Mouse (Mus musculus) forebrain, embryonic 11.5 days (tissue): ENCODE measurements at regions not wholly inside any gene's neighbourhood (a gene's known extent, or its start where the extent isn't known, plus 50 kb on each side); places are given as distances from the start of the nearest gene placed in this dataset.

Experiments used
- ATAC-seq: fragments of 200-750 bp; cut with Nextera tagmentation; replicated peaks from 2 replicates; pipeline ENCODE4 v1.8.0; 2017; ENCODE audit warnings: moderate TSS enrichment; ENCODE audit not compliant: low FRiP score
- DNase-seq: peaks from one replicate; pipeline ENCODE4 v3.0.0-alpha.2; 2017; ENCODE audit warnings: low spot score
- H3K27ac ChIP-seq: fragments of 300-500 bp; sonication (generic); 2 replicates; pipeline ENCODE4 v1.5.1; 2014; ENCODE audit warnings: low read depth, low read length
- H3K27me3 ChIP-seq: fragments of 300-500 bp; sonication (generic); 2 replicates; pipeline ENCODE4 v1.6.1; 2014; ENCODE audit warnings: mild to moderate bottlenecking, low read length, mixed read lengths; ENCODE audit not compliant: control insufficient read depth, insufficient read depth
- H3K36me3 ChIP-seq: fragments of 300-500 bp; sonication (generic); 2 replicates; pipeline ENCODE4 v1.6.1; 2014; ENCODE audit warnings: mild to moderate bottlenecking, low read length, moderate library complexity, mixed read lengths; ENCODE audit not compliant: control insufficient read depth, insufficient read depth
- H3K4me1 ChIP-seq: fragments of 300-500 bp; sonication (generic); replicated peaks from 2 replicates; pipeline ENCODE4 v1.6.1; 2014; ENCODE audit warnings: low read length, mixed read lengths; ENCODE audit not compliant: control insufficient read depth, insufficient read depth
- H3K4me2 ChIP-seq: fragments of 300-500 bp; sonication (generic); 2 replicates; pipeline ENCODE4 v1.6.1; 2014; ENCODE audit warnings: low read depth, mild to moderate bottlenecking, low read length, moderate library complexity, mixed read lengths; ENCODE audit not compliant: severe bottlenecking
- H3K4me3 ChIP-seq: fragments of 300-500 bp; sonication (generic); 2 replicates; pipeline ENCODE4 v1.5.1; 2014; ENCODE audit warnings: low read depth, low read length
- H3K9ac ChIP-seq: fragments of 300-500 bp; sonication (generic); 2 replicates; pipeline ENCODE4 v1.6.1; 2014; ENCODE audit warnings: low read length
- H3K9me3 ChIP-seq: fragments of 300-500 bp; sonication (generic); 2 replicates; pipeline ENCODE4 v1.6.1; 2016; ENCODE audit warnings: low read length, mixed read lengths; ENCODE audit not compliant: control insufficient read depth
- WGBS: fragments of 180-500 bp; shearing (Covaris S2); extraction: QIAGEN DNeasy Blood & Tissue Kit; methylation state at CpG from one replicate; pipeline ENCODE4 v1.1.7; 2014; 5-methylcytosine and 5-hydroxymethylcytosine counted together

GRCm38 (mm10) chr12:47211417-47212104 is 392.8 kb upstream of the Nova1 start:
- ATAC-seq (no peak), DNase-seq (no peak)
- no peaks in the 10 kb centered on the region for H3K27me3 ChIP-seq
- no peaks in the 10 kb centered on the region for H3K4me1 ChIP-seq
- H3K36me3 ChIP-seq = no peaks in the 10 kb centered on the region
- WGBS = 93% methylated on average over 4 of the region's 4 CpGs
- H3K27ac ChIP-seq = no peak overlapping the region
- H3K4me3 ChIP-seq = no peak overlapping the region
- H3K4me2 ChIP-seq = no peak overlapping the region
- H3K9ac ChIP-seq = no peak overlapping the region
- no peaks in the 10 kb centered on the region for H3K9me3 ChIP-seq

DNA sequence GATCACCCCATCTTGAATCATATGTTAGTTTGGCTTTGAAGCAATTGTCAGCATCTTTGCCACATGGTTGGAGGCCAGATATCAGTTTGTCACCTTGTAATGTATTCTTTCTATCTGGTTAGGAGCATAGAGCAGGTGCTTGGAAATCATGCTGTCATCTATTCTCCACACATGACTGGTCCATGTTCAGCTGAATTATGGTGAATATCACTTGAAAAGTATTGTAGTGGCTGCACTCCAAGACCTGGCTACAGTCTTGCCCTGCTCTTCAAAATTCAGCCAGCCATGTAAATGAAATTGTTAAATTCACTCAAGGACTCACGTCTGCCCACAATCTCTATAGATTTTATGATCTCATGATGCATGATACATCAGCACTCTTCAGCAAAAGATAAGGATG is 384.2 kb upstream of the Nova1 start:
- H3K4me3 ChIP-seq = no peak overlapping the region
- no peak for DNase-seq
- no peaks in the 10 kb centered on the region for H3K27me3 ChIP-seq
- no peak overlapping the region for H3K27ac ChIP-seq
- H3K9ac ChIP-seq = no peak overlapping the region
- H3K4me1 ChIP-seq = no peaks in the 10 kb centered on the region
- 83% methylated on average over 1 of the region's 1 CpGs for WGBS
- H3K4me2 ChIP-seq = no peak overlapping the region
- no peaks in the 10 kb centered on the region for H3K9me3 ChIP-seq
- H3K36me3 ChIP-seq = no peaks in the 10 kb centered on the region
- ATAC-seq = no peak

DNA sequence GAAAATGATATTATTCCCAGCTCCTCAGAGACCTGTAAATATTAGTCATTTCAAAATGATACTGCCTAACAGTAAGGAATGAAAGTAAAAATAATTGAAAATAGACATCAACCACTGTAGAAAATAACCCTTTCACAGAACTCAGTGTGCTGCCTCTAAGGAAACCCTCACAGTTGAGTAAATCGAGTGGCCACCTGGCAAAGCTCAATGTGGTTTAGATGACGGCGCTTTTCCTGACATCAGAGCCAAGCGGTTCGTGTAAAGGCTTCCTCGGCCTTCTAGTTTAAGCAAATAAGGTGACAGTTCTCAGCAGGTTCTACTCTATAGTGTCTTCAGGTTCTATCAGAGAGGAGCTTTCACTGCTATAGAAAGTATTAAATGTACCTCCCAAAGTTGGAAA is 379.9 kb upstream of the Nova1 start:
- no peak overlapping the region for H3K27ac ChIP-seq
- 82% methylated on average over 6 of the region's 6 CpGs for WGBS
- no peaks in the 10 kb centered on the region for H3K4me1 ChIP-seq
- no peak overlapping the region for H3K4me3 ChIP-seq
- ATAC-seq (no peak), DNase-seq (no peak)
- no peaks in the 10 kb centered on the region for H3K36me3 ChIP-seq
- no peaks in the 10 kb centered on the region for H3K27me3 ChIP-seq
- no peak overlapping the region for H3K9ac ChIP-seq
- H3K9me3 ChIP-seq = no peaks in the 10 kb centered on the region
- no peak overlapping the region for H3K4me2 ChIP-seq

DNA sequence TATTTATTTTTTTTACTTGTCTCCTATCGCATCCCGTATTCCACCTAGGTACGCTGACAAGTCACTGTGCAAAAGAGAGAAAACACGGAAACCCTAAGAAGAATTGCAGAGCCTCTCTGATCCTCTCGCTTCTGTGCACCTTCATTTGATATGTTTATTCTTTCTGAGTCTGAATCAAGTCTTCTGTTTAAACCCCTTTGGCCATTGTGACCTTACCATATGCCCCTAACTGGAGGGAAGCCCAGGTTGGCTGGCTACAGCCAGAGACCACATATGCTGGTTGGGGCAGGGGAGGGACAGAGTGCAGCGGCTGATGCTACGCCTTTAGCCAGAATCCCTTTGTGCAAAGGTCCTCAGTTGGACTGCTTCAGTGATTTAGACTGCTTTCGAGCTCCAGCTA is 346.0 kb upstream of the Nova1 start:
- Histone ChIP-seq H3K9me3 (no peaks in the 10 kb centered on the region), H3K27me3 (no peaks in the 10 kb centered on the region), H3K36me3 (no peaks in the 10 kb centered on the region), H3K9ac (no peak overlapping the region), H3K4me3 (no peak overlapping the region; the same call in 1 of the 2 replicates), H3K4me1 (peaks cover 6% of the 10 kb centered on the region; the same call in 1 of the 2 replicates), H3K4me2 (peak overlapping the region; percentile 41), H3K27ac (peak overlapping the region; percentile 52; the same call in 1 of the 2 replicates)
- WGBS = 46% methylated on average over 8 of the region's 8 CpGs
- DNase-seq = no peak
- peak; percentile 45 for ATAC-seq

DNA sequence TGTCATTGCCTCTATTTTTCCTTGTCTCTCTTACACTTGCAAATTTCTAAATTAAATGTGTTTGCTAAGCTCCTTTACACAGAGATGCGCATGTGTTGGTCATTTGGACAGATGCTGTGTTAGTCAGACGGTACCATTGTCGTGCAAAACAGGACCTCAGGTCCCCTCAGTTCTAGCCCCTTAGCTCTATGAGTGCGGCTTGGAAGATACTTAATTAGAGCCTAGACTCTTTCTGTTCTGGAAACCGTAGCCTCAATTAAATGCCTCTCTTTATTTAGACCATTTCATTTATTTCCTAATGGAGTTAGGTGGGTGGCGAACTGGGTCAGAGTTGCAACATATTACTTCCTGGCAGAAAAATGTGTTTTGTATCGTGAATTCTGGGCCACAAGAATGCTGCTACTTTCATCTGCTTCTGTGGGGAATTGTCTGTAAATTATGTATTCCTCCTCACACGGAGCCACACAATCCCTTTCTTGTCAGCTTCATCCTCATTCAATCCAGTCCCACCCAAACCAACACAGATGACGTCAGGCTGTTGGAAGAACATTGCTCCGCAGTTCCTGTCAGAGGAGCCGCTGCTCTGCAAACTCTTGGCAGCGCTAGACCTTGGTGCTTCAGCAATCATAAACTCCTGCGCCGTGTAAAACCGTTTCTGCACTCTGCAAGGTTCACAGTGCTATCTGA is 345.4 kb upstream of the Nova1 start:
- Histone ChIP-seq H3K4me3 (peak overlapping the region; percentile 4; the same call in 1 of the 2 replicates), H3K9ac (peak overlapping the region; percentile 18; the same call in 1 of the 2 replicates), H3K4me2 (peak overlapping the region; percentile 41), H3K27me3 (no peaks in the 10 kb centered on the region), H3K36me3 (no peaks in the 10 kb centered on the region), H3K9me3 (no peaks in the 10 kb centered on the region), H3K27ac (peak overlapping the region; percentile 52), H3K4me1 (peaks cover 6% of the 10 kb centered on the region; the same call in 1 of the 2 replicates)
- DNase-seq = no peak
- ATAC-seq = peak; percentile 84
- 17% methylated on average over 15 of the region's 15 CpGs for WGBS

DNA sequence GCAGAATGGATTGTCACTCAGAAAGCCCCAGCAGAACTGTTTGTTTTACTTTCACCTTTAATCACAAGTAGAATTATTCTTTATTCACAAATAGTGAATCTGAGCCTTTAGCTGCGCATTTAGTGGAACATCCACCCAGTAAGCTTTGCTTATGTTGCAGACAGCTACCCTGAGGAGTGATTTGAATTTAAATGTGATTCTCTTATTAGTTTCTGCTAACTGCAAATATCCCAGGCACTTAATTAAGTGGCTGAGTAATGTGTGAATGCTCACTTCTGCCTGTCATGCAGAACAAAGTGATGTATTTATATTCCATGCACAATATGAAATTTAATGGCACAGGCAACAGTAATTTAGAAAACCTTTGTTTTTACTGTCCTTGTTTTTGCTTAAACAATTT is 344.4 kb upstream of the Nova1 start:
- no peaks in the 10 kb centered on the region for H3K9me3 ChIP-seq
- no peak overlapping the region for H3K4me3 ChIP-seq
- no peak overlapping the region for H3K9ac ChIP-seq
- peaks cover 6% of the 10 kb centered on the region; the same call in 1 of the 2 replicates for H3K4me1 ChIP-seq
- no peaks in the 10 kb centered on the region for H3K27me3 ChIP-seq
- WGBS = 9% methylated on average over 1 of the region's 1 CpGs
- no peaks in the 10 kb centered on the region for H3K36me3 ChIP-seq
- H3K4me2 ChIP-seq = peak overlapping the region; percentile 1; the same call in 1 of the 2 replicates
- no peak for DNase-seq
- H3K27ac ChIP-seq = no peak overlapping the region
- peak; percentile 31; the same call in 1 of the 2 replicates for ATAC-seq

- WGBS = 19% methylated on average over 6 of the region's 6 CpGs
- H3K9ac ChIP-seq = no peak overlapping the region
These were observed 344.0 kb upstream of the Nova1 start for GRCm38 (mm10) chr12:47162624-47163151.

DNA sequence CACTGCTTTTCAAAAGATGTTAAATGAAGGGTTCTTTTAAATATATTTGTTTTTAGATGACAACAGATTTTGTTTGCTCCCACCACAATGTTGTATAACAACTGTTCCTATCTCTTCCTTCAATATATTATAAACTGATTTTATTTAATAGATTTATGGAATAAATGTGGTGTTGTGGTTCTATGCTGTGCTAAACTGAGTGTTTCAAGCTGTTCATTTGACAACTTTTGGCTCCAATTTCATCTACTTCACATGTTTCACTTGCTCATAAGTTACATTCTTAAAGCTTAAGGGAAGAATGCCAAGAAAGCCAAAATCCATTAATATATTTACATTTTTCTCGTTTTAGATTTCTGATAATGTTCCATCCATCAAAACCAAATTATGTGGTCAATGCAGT is 341.9 kb upstream of the Nova1 start:
- no peak overlapping the region for H3K9ac ChIP-seq
- 78% methylated on average over 1 of the region's 1 CpGs for WGBS
- no peak for ATAC-seq

More at GRCm38 (mm10) chr12:47162624-47163151, 344.0 kb upstream of the Nova1 start:
- Histone ChIP-seq H3K4me3 (no peak overlapping the region), H3K27ac (0 out of 2 replicates have a peak overlapping the region, but pooled peaks have one; percentile 8), H3K4me2 (0 out of 2 replicates have a peak overlapping the region, but pooled peaks have one; percentile 1), H3K27me3 (no peaks in the 10 kb centered on the region), H3K9me3 (no peaks in the 10 kb centered on the region), H3K36me3 (no peaks in the 10 kb centered on the region), H3K4me1 (peaks cover 6% of the 10 kb centered on the region; the same call in 1 of the 2 replicates)
- DNase-seq = peak; percentile 57
- peak; percentile 68 for ATAC-seq

More for the DNA sequence above, 341.9 kb upstream of the Nova1 start:
- no peak for DNase-seq
- Histone ChIP-seq H3K36me3 (no peaks in the 10 kb centered on the region), H3K9me3 (no peaks in the 10 kb centered on the region), H3K4me3 (no peak overlapping the region), H3K4me1 (peaks cover 6% of the 10 kb centered on the region; the same call in 1 of the 2 replicates), H3K4me2 (no peak overlapping the region), H3K27me3 (no peaks in the 10 kb centered on the region), H3K27ac (no peak overlapping the region)
